Mouse (Mus musculus) heart, adult 2 months (tissue): ENCODE results near the gene Vwa8. TPM values are rescaled to one million over a fixed set of nuclear protein-coding genes. Genes with fewer than 3 reads are reported as not detected.

Experiments
- DNase-seq, 2 experiments: peaks; one replicate each; pipeline ENCODE4 v3.0.0; 2021
- H3K27ac ChIP-seq: fragments of 200-600 bp; 2 replicates; pipeline ENCODE4 v1.8.1; 2022
- H3K27me3 ChIP-seq: fragments of 200-500 bp; 2 replicates; pipeline ENCODE4 v1.6.1; 2012; ENCODE audit warnings: mild to moderate bottlenecking, low read length, inconsistent platforms, mixed read lengths; ENCODE audit not compliant: control insufficient read depth, insufficient read depth
- H3K36me3 ChIP-seq: fragments of 200-500 bp; 2 replicates; pipeline ENCODE4 v1.6.1; 2012; ENCODE audit warnings: low read length, inconsistent platforms; ENCODE audit not compliant: control insufficient read depth, insufficient read depth
- H3K4me1 ChIP-seq: fragments of 200-500 bp; 2 replicates; pipeline ENCODE4 v1.6.1; 2011; ENCODE audit warnings: low read length; ENCODE audit not compliant: control insufficient read depth, insufficient read depth
- H3K4me3 ChIP-seq: fragments of 200-600 bp; 2 replicates; pipeline ENCODE4 v1.8.1; 2022
- H3K79me2 ChIP-seq: fragments of 200-500 bp; replicated peaks from 2 replicates; pipeline ENCODE4 v1.6.1; 2012; ENCODE audit warnings: mild to moderate bottlenecking, inconsistent platforms, low read length, moderate library complexity, mixed read lengths; ENCODE audit not compliant: control insufficient read depth, insufficient read depth
- H3K9ac ChIP-seq: fragments of 200-500 bp; 2 replicates; pipeline ENCODE4 v1.6.1; 2012; ENCODE audit warnings: low read depth, mild to moderate bottlenecking, control low read depth, inconsistent platforms, low read length, mixed read lengths
- CTCF ChIP-seq: fragments of 200-600 bp; IDR thresholded peaks from 2 replicates; pipeline ENCODE4 v1.8.1; 2022; ENCODE audit warnings: antibody characterized with exemption, mild to moderate bottlenecking, moderate library complexity
- EP300 ChIP-seq: fragments of 200-500 bp; IDR thresholded peaks from 2 replicates; pipeline ENCODE4 v1.6.1; 2011; ENCODE audit warnings: low read depth, low read length, control low read depth; ENCODE audit not compliant: insufficient read depth
- POLR2A ChIP-seq: fragments of 200-500 bp; IDR thresholded peaks from 2 replicates; pipeline ENCODE4 v1.6.1; 2011; ENCODE audit warnings: mild to moderate bottlenecking, low read depth, low read length, control low read depth; ENCODE audit not compliant: insufficient read depth
- WGBS: fragments of 180-500 bp; shearing (Covaris S2); methylation state at CpG from one replicate; pipeline ENCODE4 v1.1.7; 2018; 5-methylcytosine and 5-hydroxymethylcytosine counted together
- intact Hi-C: fragments of 180-260 bp; cut with DNase I; formaldehyde crosslinking; loops from one replicate; pipeline ENCODE4 v1.15.1; 2025
- polyA plus RNA-seq: library from polyadenylated mRNA; depleted of rRNA; stranded (reverse); fragments of >200 nt; gene quantifications from 2 replicates; pipeline ENCODE4 v1.2.3, GENCODE M21; 2012
- total RNA-seq, 2 experiments: library from RNA; stranded (reverse); gene quantifications; 2 replicates each; pipeline ENCODE4 v1.2.3; 2021

Vwa8 gene
- total and polyA plus RNA-seq, 3 experiments = 58.8 to 177 (median 150) TPM

DNA sequence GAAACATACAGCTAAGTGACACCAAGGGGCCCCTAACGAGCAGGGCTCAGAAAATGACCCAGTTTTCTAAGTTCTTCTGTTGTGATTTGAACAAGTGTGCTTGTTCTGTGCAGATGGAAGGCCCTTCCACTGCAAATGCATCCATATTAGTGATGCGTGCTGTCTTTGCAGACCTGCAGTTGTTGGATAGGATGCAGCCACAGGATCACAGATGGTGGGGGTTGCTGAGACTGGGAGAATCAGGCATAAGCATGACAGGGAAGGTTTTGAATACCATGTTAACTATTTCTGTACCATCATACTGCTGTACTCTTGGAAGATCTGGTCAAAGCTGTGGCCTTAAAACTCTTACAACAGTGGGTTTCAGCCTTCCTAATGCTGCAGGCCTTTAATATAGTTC, 83.2 kb downstream of the Vwa8 start:
- Histone ChIP-seq H3K4me3 (no peak overlapping the region), H3K27ac (no peak overlapping the region), H3K36me3 (no peaks in the 10 kb centered on the region), H3K4me1 (no peaks in the 10 kb centered on the region), H3K27me3 (no peaks in the 10 kb centered on the region), H3K79me2 (no peaks in the 10 kb centered on the region), H3K9ac (no peak overlapping the region)
- no peak for DNase-seq
- no peak for TF ChIP-seq EP300
- TF ChIP-seq CTCF = no peak
- no peak for TF ChIP-seq POLR2A
- intact Hi-C loops = no loop called here
- WGBS = 78% methylated on average over 2 of the region's 2 CpGs

DNA sequence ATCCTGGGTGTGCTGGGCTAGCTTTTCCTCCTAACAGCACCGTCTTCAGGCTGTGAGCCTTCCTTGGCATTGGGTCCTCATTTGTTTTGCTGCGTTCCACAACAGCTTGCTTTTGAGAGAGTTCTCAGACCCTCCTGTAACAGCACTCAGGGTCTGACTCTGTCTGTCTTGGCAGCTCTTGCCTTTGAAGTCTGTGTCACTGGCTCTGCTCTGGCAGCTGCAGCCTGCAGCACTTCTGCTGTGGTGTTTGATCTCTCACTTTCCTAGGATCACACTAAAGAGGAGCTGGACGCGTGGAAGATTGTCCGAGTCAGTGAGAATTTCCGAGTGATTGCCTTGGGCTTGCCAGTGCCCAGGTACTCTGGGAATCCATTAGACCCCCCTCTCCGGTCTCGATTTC, 84.5 kb downstream of the Vwa8 start:
- intact Hi-C loops = no loop called here
- TF ChIP-seq CTCF (no peak), POLR2A (no peak), EP300 (no peak)
- Histone ChIP-seq H3K27me3 (no peaks in the 10 kb centered on the region), H3K4me3 (no peak overlapping the region), H3K36me3 (no peaks in the 10 kb centered on the region), H3K4me1 (no peaks in the 10 kb centered on the region), H3K79me2 (no peaks in the 10 kb centered on the region), H3K9ac (no peak overlapping the region), H3K27ac (no peak overlapping the region)
- DNase-seq = no peak
- WGBS = 84% methylated on average over 8 of the region's 8 CpGs

DNA sequence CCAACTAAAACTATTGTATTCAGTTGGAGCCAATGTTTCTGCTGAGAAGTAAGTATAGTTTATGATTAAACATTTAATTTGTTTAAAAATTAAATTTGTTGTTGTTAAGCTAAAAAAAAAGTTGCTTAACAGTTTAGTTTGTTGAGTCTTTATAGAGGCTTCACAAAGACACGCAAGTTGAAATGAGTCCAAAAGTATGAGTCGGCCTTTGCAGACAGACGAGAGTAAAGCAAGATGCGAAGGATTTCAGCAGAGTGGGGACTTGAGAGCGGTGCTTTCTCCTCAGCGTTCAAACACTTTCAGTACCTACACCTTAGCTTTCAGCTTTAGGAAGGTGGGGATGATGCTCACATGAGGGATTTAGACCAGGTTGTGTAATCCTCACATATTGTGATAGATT, 85.7 kb downstream of the Vwa8 start:
- H3K36me3 ChIP-seq = no peaks in the 10 kb centered on the region
- H3K4me3 ChIP-seq = no peak overlapping the region
- TF ChIP-seq POLR2A (no peak), EP300 (no peak), CTCF (no peak)
- H3K9ac ChIP-seq = no peak overlapping the region
- intact Hi-C loops = no loop called here
- no peaks in the 10 kb centered on the region for H3K79me2 ChIP-seq
- no peak overlapping the region for H3K27ac ChIP-seq
- no peaks in the 10 kb centered on the region for H3K27me3 ChIP-seq
- no peaks in the 10 kb centered on the region for H3K4me1 ChIP-seq
- no peak for DNase-seq
- WGBS = 86% methylated on average over 6 of the region's 6 CpGs

DNA sequence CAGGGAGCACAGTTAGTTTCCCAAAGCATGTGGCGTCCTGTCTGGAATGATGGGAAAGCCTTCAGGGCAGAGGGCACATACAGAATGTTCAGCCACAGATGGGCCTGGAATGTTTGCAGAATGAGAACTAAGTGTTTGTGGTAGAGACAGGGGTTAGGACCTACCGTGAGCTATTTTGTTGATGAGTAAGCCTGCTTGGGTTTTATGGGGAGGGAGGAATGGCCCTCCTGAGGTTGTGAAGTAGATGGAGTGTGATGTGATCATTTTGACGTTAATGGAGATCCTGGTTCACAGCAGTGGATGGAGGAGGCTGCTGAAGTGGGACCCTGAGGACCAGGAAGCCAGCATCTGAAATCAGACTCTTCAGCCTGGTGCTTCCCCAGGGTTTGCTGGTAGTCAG, 86.9 kb downstream of the Vwa8 start:
- Histone ChIP-seq H3K79me2 (no peaks in the 10 kb centered on the region), H3K4me1 (no peaks in the 10 kb centered on the region), H3K36me3 (no peaks in the 10 kb centered on the region), H3K27ac (no peak overlapping the region), H3K27me3 (no peaks in the 10 kb centered on the region), H3K4me3 (no peak overlapping the region), H3K9ac (no peak overlapping the region)
- DNase-seq = no peak
- TF ChIP-seq POLR2A (no peak), EP300 (no peak), CTCF (no peak)
- intact Hi-C loops = no loop called here
- 83% methylated on average over 3 of the region's 3 CpGs for WGBS

DNA sequence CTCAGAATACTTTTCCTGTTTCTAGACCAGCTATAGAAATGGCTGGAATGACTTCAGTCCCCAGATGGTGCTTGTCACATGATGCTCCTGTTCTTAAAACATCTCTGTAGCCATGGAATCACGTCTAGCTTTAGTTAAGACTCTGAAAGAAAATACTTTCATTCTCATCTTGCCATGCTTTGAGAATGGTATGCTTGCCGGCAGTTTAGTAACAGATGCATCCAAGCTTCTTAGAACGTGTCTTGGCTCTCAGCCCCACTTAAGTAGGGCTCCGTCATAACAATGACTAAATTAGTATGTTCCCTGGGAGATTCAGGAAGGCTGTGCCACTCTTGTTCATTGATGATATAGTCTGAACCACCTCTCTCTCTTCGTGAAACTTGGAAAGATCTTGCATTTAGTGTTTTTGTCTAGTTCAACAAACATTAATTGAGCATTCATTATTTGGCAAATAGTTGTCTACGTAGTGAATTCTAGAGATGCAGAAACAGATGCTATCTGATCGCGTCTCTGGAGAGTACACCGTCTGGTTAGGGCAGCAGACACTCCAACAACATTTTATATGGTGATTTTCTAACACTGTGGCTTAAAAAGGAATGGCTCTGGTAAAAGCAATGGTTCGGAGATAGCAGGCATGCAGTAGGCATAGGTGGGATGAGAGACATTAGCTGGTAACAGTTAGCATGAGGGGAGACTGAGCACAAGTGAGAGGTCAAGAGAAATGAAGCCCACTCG, 93.1 kb downstream of the Vwa8 start:
- H3K36me3 ChIP-seq = peaks cover 2% of the 10 kb centered on the region; the same call in 1 of the 2 replicates
- intact Hi-C loops = no loop called here

DNA sequence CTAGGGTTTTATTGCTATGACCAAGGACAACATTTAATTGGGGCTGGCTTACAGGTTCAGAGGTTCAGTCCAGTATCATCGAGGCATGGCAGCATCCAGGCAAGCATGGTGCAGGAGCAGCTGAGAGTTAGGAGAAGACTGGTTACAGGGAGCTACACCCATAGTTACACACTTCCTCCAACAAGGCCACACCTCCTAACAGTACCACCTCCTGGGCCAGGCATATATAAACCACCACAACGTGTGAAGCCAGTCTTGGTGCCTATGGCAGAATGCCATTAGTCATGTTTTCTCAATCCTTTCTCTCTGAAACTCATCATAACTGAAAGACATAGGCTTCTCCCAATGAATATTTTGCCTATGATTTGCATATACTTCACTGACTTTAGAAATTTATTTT, 106.9 kb downstream of the Vwa8 start:
- H3K9ac ChIP-seq = no peak overlapping the region
- no peaks in the 10 kb centered on the region for H3K4me1 ChIP-seq
- 68% methylated on average over 2 of the region's 2 CpGs for WGBS
- no peak overlapping the region for H3K27ac ChIP-seq
- H3K4me3 ChIP-seq = no peak overlapping the region
- H3K36me3 ChIP-seq = no peaks in the 10 kb centered on the region
- DNase-seq = no peak
- H3K27me3 ChIP-seq = no peaks in the 10 kb centered on the region
- intact Hi-C loops = no loop called here
- TF ChIP-seq POLR2A = no peak
- no peak for TF ChIP-seq EP300
- TF ChIP-seq CTCF = no peak
- H3K79me2 ChIP-seq = no peaks in the 10 kb centered on the region

More for the DNA sequence above, 93.1 kb downstream of the Vwa8 start:
- no peaks in the 10 kb centered on the region; the same call in 1 of the 2 replicates for H3K4me1 ChIP-seq
- H3K27me3 ChIP-seq = no peaks in the 10 kb centered on the region
- DNase-seq = no peak
- no peak overlapping the region for H3K4me3 ChIP-seq
- H3K27ac ChIP-seq = no peak overlapping the region
- no peak overlapping the region for H3K9ac ChIP-seq
- H3K79me2 ChIP-seq = no peaks in the 10 kb centered on the region
- WGBS = 65% methylated on average over 11 of the region's 11 CpGs
- TF ChIP-seq POLR2A (no peak), CTCF (no peak), EP300 (no peak)
